Comparison of ENCODE assay signal across 8 mouse cellular contexts in genomic region chrX:37109526-37110192, GRCm38 (mm10). TPM values are rescaled to one million over a fixed set of nuclear protein-coding genes. Genes with fewer than 3 reads are reported as not detected.
DNase-seq lines count a peak whose midpoint lies in the region; ATAC-seq and TF ChIP-seq lines count a peak whose summit lies in the region.

No protein-coding gene starts in this region.

- H3K36me3 ChIP-seq in heart, embryonic 11.5 days (ENCODE audit: control insufficient read depth, insufficient read depth, low read length) = no peaks in the 10 kb centered on the region
- H3K36me3 ChIP-seq in E14TG2a.4 (ENCODE audit: insufficient read depth, low read length) = peaks cover 21% of the 10 kb centered on the region
- 0 out of 2 replicates have a peak, but pooled peaks cover 3% of the 10 kb centered on the region for H3K36me3 ChIP-seq in forebrain, embryonic 12.5 days (replicated peaks)
- no peaks in the 10 kb centered on the region for H3K36me3 ChIP-seq in liver, embryonic 14.5 days (replicated peaks; ENCODE audit: control insufficient read depth, insufficient read depth, low read depth)

- H3K4me1 ChIP-seq in heart, embryonic 11.5 days (ENCODE audit: control insufficient read depth, insufficient read depth, low read length) = no peaks in the 10 kb centered on the region
- H3K4me1 ChIP-seq in E14TG2a.4 (replicated peaks; ENCODE audit: low read depth, low read length) = 0 out of 2 replicates have a peak, but pooled peaks cover 4% of the 10 kb centered on the region
- peaks cover 3% of the 10 kb centered on the region; the same call in 1 of the 2 replicates for H3K4me1 ChIP-seq in forebrain, embryonic 12.5 days
- H3K4me1 ChIP-seq in liver, embryonic 14.5 days (replicated peaks; ENCODE audit: control insufficient read depth in 2 of 2, insufficient read depth in 2 of 2, low read length in 1 of 2) = no peaks in the 10 kb centered on the region

- no peak for TF ChIP-seq EP300 in liver, embryonic 14.5 days (IDR thresholded peaks at IDR 0.05; ENCODE audit: low read depth)

- H3K9ac ChIP-seq in heart, embryonic 11.5 days (ENCODE audit: low read depth, low read length) = peak overlapping the region; percentile 44
- H3K9ac ChIP-seq in forebrain, embryonic 12.5 days = peak overlapping the region; percentile 63
- H3K9ac ChIP-seq in liver, embryonic 14.5 days (replicated peaks) = peak overlapping the region; percentile 79

- peak overlapping the region; percentile 57 for H3K4me3 ChIP-seq in heart, embryonic 11.5 days (ENCODE audit: low read depth, low read length)
- H3K4me3 ChIP-seq in E14TG2a.4 (replicated peaks; ENCODE audit: low read length) = peak overlapping the region; percentile 86
- peak overlapping the region; percentile 51 for H3K4me3 ChIP-seq in forebrain, embryonic 12.5 days (replicated peaks)
- H3K4me3 ChIP-seq in liver, embryonic 14.5 days (ENCODE audit: insufficient read depth in 1 of 2, low read depth in 2 of 2, low read length in 2 of 2) = peak overlapping the region; percentile 72 to 99

- peak overlapping the region; percentile 59 for H3K4me2 ChIP-seq in heart, embryonic 11.5 days
- peak overlapping the region; percentile 57 for H3K4me2 ChIP-seq in forebrain, embryonic 12.5 days
- H3K4me2 ChIP-seq in liver, embryonic 14.5 days (ENCODE audit: low read depth) = peak overlapping the region; percentile 80

- 9% methylated on average over 27 of the region's 27 CpGs for WGBS in heart, embryonic 11.5 days (ENCODE audit: insufficient replicate concordance)
- 12% methylated on average over 27 of the region's 27 CpGs for WGBS in forebrain, embryonic 12.5 days
- 11% methylated on average over 27 of the region's 27 CpGs for WGBS in liver, embryonic 14.5 days (ENCODE audit: insufficient replicate concordance)

- no peak for TF ChIP-seq CTCF in E14TG2a.4 (conservative IDR thresholded peaks at IDR 0.05; ENCODE audit: low read length)
- TF ChIP-seq CTCF in liver, embryonic 14.5 days (IDR thresholded peaks at IDR 0.05; ENCODE audit: low read depth) = peak; percentile 19; the same call in 1 of the 2 replicates

- ATAC-seq in heart, embryonic 11.5 days (replicated peaks; ENCODE audit: insufficient number of reproducible peaks, low FRiP score, low TSS enrichment) = peak; percentile 81
- ATAC-seq in forebrain, embryonic 12.5 days (ENCODE audit: low FRiP score) = peak; percentile 83
- peak; percentile 86 for ATAC-seq in liver, embryonic 14.5 days (ENCODE audit: insufficient read depth)

- peak overlapping the region; percentile 74 for H3K27ac ChIP-seq in heart, embryonic 11.5 days (ENCODE audit: low read depth, low read length)
- peak overlapping the region; percentile 91 for H3K27ac ChIP-seq in forebrain, embryonic 12.5 days
- H3K27ac ChIP-seq in liver, embryonic 14.5 days = peak overlapping the region; percentile 86

- no peak for DNase-seq in heart, adult 18-20 months
- no peak for DNase-seq in liver, embryonic 14.5 days (ENCODE audit: low read depth in 3 of 3, low spot score in 3 of 3)
- no peak for DNase-seq in layer of hippocampus, adult 8-10 months (ENCODE audit: low spot score in 2 of 2)
- no peak for DNase-seq in adrenal gland, postnatal 36 days
- DNase-seq in T-cell, adult 2 months (ENCODE audit: low spot score) = no peak

- H3K27me3 ChIP-seq in heart, embryonic 11.5 days (ENCODE audit: control insufficient read depth, insufficient read depth, low read length) = no peaks in the 10 kb centered on the region
- no peaks in the 10 kb centered on the region for H3K27me3 ChIP-seq in E14TG2a.4 (ENCODE audit: insufficient read depth, low read length)
- no peaks in the 10 kb centered on the region for H3K27me3 ChIP-seq in forebrain, embryonic 12.5 days
- H3K27me3 ChIP-seq in liver, embryonic 14.5 days (ENCODE audit: control insufficient read depth, insufficient read depth, low read length) = no peaks in the 10 kb centered on the region

- no peaks in the 10 kb centered on the region for H3K9me3 ChIP-seq in heart, embryonic 11.5 days (replicated peaks; ENCODE audit: control insufficient read depth, low read length)
- no peaks in the 10 kb centered on the region for H3K9me3 ChIP-seq in E14TG2a.4 (ENCODE audit: low read length)
- H3K9me3 ChIP-seq in forebrain, embryonic 12.5 days = no peaks in the 10 kb centered on the region
- H3K9me3 ChIP-seq in liver, embryonic 14.5 days (ENCODE audit: control insufficient read depth, low read length) = no peaks in the 10 kb centered on the region

RNA-seq across cellular contexts. Expression of gene Upf3b, which starts 0.5 kb away (rescaled TPM):
- polyA plus RNA-seq in heart, embryonic 11.5 days (2014; fragmentation: Nextera tagmentation; extraction: Ambion mirVana) = 15.0 and 16.2 TPM in 2 replicates
- 1 to 10 TPM; 6.6 to 9.8 TPM for total RNA-seq in heart, adult 18-20 months (2021)
- 29.7 and 30.1 TPM in 2 replicates for polyA plus RNA-seq in forebrain, embryonic 12.5 days (2016; fragmentation: Nextera tagmentation; extraction: Ambion mirVana)
- 6.4 and 13.4 TPM in 2 replicates for polyA plus RNA-seq in liver, embryonic 14.5 days (2012; rRNA removed)
- 7.4 and 7.9 TPM in 2 replicates for polyA plus RNA-seq in liver, embryonic 14.5 days (2014; fragmentation: Nextera tagmentation; extraction: Ambion mirVana)
- 10 to 100 TPM; 17.3 to 23.3 (median 21.3) TPM for total RNA-seq in layer of hippocampus, adult 8-10 months (2022)
- total RNA-seq in adrenal gland, postnatal 36 days (2021) = 10 to 100 TPM; 12.2 to 14.6 TPM

RNA-seq across cellular contexts. Expression of gene Nkap, which starts 16.9 kb away (rescaled TPM):
- polyA plus RNA-seq in heart, embryonic 11.5 days (2014; fragmentation: Nextera tagmentation; extraction: Ambion mirVana) = 14.3 and 17.1 TPM in 2 replicates
- total RNA-seq in heart, adult 18-20 months (2021) = 10 to 100 TPM in 1 of 2 experiments, 1 to 10 TPM in 1; 9.8 to 11.6 TPM
- polyA plus RNA-seq in forebrain, embryonic 12.5 days (2016; fragmentation: Nextera tagmentation; extraction: Ambion mirVana) = 25.5 and 27.2 TPM in 2 replicates
- polyA plus RNA-seq in liver, embryonic 14.5 days (2012; rRNA removed) = 1.7 and 2.3 TPM in 2 replicates
- 4.4 and 5.1 TPM in 2 replicates for polyA plus RNA-seq in liver, embryonic 14.5 days (2014; fragmentation: Nextera tagmentation; extraction: Ambion mirVana)
- 10 to 100 TPM; 12.9 to 19.4 (median 14.3) TPM for total RNA-seq in layer of hippocampus, adult 8-10 months (2022)
- total RNA-seq in adrenal gland, postnatal 36 days (2021) = 10 to 100 TPM; 14.8 to 16.3 TPM

RNA-seq across cellular contexts. Expression of gene Rpl39, which starts 24.5 kb away (rescaled TPM):
- 410 and 450 TPM in 2 replicates for polyA plus RNA-seq in heart, embryonic 11.5 days (2014; fragmentation: Nextera tagmentation; extraction: Ambion mirVana)
- 100 to 1,000 TPM; 299 to 335 TPM for total RNA-seq in heart, adult 18-20 months (2021)
- 451 and 481 TPM in 2 replicates for polyA plus RNA-seq in forebrain, embryonic 12.5 days (2016; fragmentation: Nextera tagmentation; extraction: Ambion mirVana)
- 261 and 564 TPM in 2 replicates for polyA plus RNA-seq in liver, embryonic 14.5 days (2012; rRNA removed)
- polyA plus RNA-seq in liver, embryonic 14.5 days (2014; fragmentation: Nextera tagmentation; extraction: Ambion mirVana) = 545 and 615 TPM in 2 replicates
- total RNA-seq in layer of hippocampus, adult 8-10 months (2022) = 100 to 1,000 TPM; 184 to 339 (median 269) TPM
- total RNA-seq in adrenal gland, postnatal 36 days (2021) = 100 to 1,000 TPM; 634 to 643 TPM

RNA-seq across cellular contexts. Expression of gene Akap14, which starts 59.0 kb away (rescaled TPM):
- 0.11 TPM in 1 of 2 replicates, not detected in the other for polyA plus RNA-seq in heart, embryonic 11.5 days (2014; fragmentation: Nextera tagmentation; extraction: Ambion mirVana)
- total RNA-seq in heart, adult 18-20 months (2021) = not detected
- 0.14 and 0.24 TPM in 2 replicates for polyA plus RNA-seq in forebrain, embryonic 12.5 days (2016; fragmentation: Nextera tagmentation; extraction: Ambion mirVana)
- not detected in 2 replicates for polyA plus RNA-seq in liver, embryonic 14.5 days (2012; rRNA removed)
- 0.13 TPM in 1 of 2 replicates, not detected in the other for polyA plus RNA-seq in liver, embryonic 14.5 days (2014; fragmentation: Nextera tagmentation; extraction: Ambion mirVana)
- under 1 TPM in 2 of 4 experiments, not detected in 2; 0.23 to 0.34 TPM for total RNA-seq in layer of hippocampus, adult 8-10 months (2022)
- total RNA-seq in adrenal gland, postnatal 36 days (2021) = not detected
